ENCODE assay signal across 18 mouse cellular contexts in genomic region chr9:14372440-14372839, GRCm38 (mm10).
"Had no signal": no experiment of that assay in that cellular context is flagged by ENCODE, and none has a peak within 500 bp of the region (broad histone marks: within the 10 kb centered on the region; RNA-seq: fewer than 3 reads in every experiment).

No protein-coding gene starts in this region.

- H3K9me3 ChIP-seq: midbrain, embryonic 10.5 days; neural tube, embryonic 13.5 days; neural tube, embryonic 15.5 days had no signal

- H3K9ac ChIP-seq: lung, embryonic 14.5 days; midbrain, embryonic 12.5 days; neural tube, embryonic 13.5 days; neural tube, embryonic 15.5 days had no signal

- ATAC-seq: midbrain, embryonic 16.5 days had no signal

- H3K4me2 ChIP-seq: lung, embryonic 14.5 days; midbrain, embryonic 12.5 days; neural tube, embryonic 13.5 days; neural tube, embryonic 15.5 days had no signal

- H3K27me3 ChIP-seq: midbrain, embryonic 12.5 days; neural tube, embryonic 13.5 days; neural tube, embryonic 15.5 days had no signal

- H3K4me1 ChIP-seq: midbrain, embryonic 10.5 days; midbrain, embryonic 12.5 days; neural tube, embryonic 13.5 days; neural tube, embryonic 15.5 days had no signal

- H3K36me3 ChIP-seq: midbrain, embryonic 10.5 days; midbrain, embryonic 12.5 days; neural tube, embryonic 13.5 days had no signal

- DNase-seq: lung, adult 18-20 months; lung, embryonic 14.5 days; lung, postnatal 10 days; lung, postnatal 4 days; midbrain, embryonic 14.5 days; retina, postnatal 1 day; right cerebral cortex, adult 18-20 months; right cerebral cortex, postnatal 25 days; right cerebral cortex, postnatal 4 days; spleen, adult 18-20 months; thymus, postnatal 14 days; thymus, postnatal 36 days had no signal

- H3K4me3 ChIP-seq: midbrain, embryonic 10.5 days; midbrain, embryonic 12.5 days; myocyte; neural tube, embryonic 13.5 days; neural tube, embryonic 15.5 days had no signal

- H3K27ac ChIP-seq: midbrain, embryonic 10.5 days; midbrain, embryonic 12.5 days; neural tube, embryonic 13.5 days; neural tube, embryonic 15.5 days had no signal
